Mouse (Mus musculus): Measurements from ENCODE around the gene Zscan21.

- TF ChIP-seq POLR2A (IDR thresholded peaks at IDR 0.05; ENCODE audit: low read depth, low read length) (peak; percentile 12), CTCF (conservative IDR thresholded peaks at IDR 0.05; ENCODE audit: insufficient read depth, insufficient read length, low read depth, low read length) (no peak)
Measured at GRCm38 (mm10) chr5:138086842-138087241, 29.9 kb upstream of the Zscan21 start.

Measured in kidney, adult 2 months (tissue).